Mouse (Mus musculus): Measurements from ENCODE around the gene Gm10337. TPM values are rescaled to one million over a fixed set of nuclear protein-coding genes. Genes with fewer than 3 reads are reported as not detected.

Gm10337 gene
- total RNA-seq (2015): not detected in 2 replicates
- total RNA-seq (2017): not detected in 2 replicates

- no peak for ATAC-seq (ENCODE audit: poor library complexity, severe bottlenecking)
Observed at GRCm38 (mm10) chr15:102503447-102503846, at the start of gene Gm10337. Gene Gm10337 (plus strand): TSS chr15:102503722.

- ATAC-seq (ENCODE audit: poor library complexity, severe bottlenecking): no peak
Observed at GRCm38 (mm10) chr15:102455993-102456392, 47.5 kb upstream of the Gm10337 start.

- peak; percentile 22 for ATAC-seq (ENCODE audit: poor library complexity, severe bottlenecking)
Observed at GRCm38 (mm10) chr15:102458050-102458736, 45.3 kb upstream of the Gm10337 start.

GRCm38 (mm10) chr15:102458904-102459317, 44.6 kb upstream of the Gm10337 start, which contains the start of gene Prr13:
Gene Prr13 (plus strand): TSS chr15:102459028.
- ATAC-seq (ENCODE audit: poor library complexity, severe bottlenecking): peak; percentile 85

GRCm38 (mm10) chr15:102459381-102459780, 44.1 kb upstream of the Gm10337 start:
- ATAC-seq (ENCODE audit: poor library complexity, severe bottlenecking): no peak

GRCm38 (mm10) chr15:102459847-102460246, 43.7 kb upstream of the Gm10337 start:
- no peak for ATAC-seq (ENCODE audit: poor library complexity, severe bottlenecking)

- ATAC-seq (ENCODE audit: poor library complexity, severe bottlenecking): no peak
Observed at GRCm38 (mm10) chr15:102460409-102460808, 43.1 kb upstream of the Gm10337 start.

GRCm38 (mm10) chr15:102460971-102461370, 42.6 kb upstream of the Gm10337 start:
- peak; percentile 43 for ATAC-seq (ENCODE audit: poor library complexity, severe bottlenecking)

GRCm38 (mm10) chr15:102461430-102462075, 42.0 kb upstream of the Gm10337 start:
- no peak for ATAC-seq (ENCODE audit: poor library complexity, severe bottlenecking)

GRCm38 (mm10) chr15:102463666-102464065, 39.9 kb upstream of the Gm10337 start:
- ATAC-seq (ENCODE audit: poor library complexity, severe bottlenecking): no peak

GRCm38 (mm10) chr15:102468675-102469370, 34.7 kb upstream of the Gm10337 start:
- ATAC-seq (ENCODE audit: poor library complexity, severe bottlenecking): no peak

GRCm38 (mm10) chr15:102470183-102470604, 33.3 kb upstream of the Gm10337 start, which contains the start of gene Pcbp2:
Gene Pcbp2 (plus strand): TSS chr15:102470539.
- peak; percentile 99 for ATAC-seq (ENCODE audit: poor library complexity, severe bottlenecking)

- peak; percentile 53 for ATAC-seq (ENCODE audit: poor library complexity, severe bottlenecking)
Observed at GRCm38 (mm10) chr15:102470605-102471294, 32.8 kb upstream of the Gm10337 start.

GRCm38 (mm10) chr15:102471295-102471645, 32.3 kb upstream of the Gm10337 start:
- no peak for ATAC-seq (ENCODE audit: poor library complexity, severe bottlenecking)

- no peak for ATAC-seq (ENCODE audit: poor library complexity, severe bottlenecking)
Observed at GRCm38 (mm10) chr15:102471727-102472126, 31.8 kb upstream of the Gm10337 start.

GRCm38 (mm10) chr15:102473246-102473645, 30.3 kb upstream of the Gm10337 start:
- ATAC-seq (ENCODE audit: poor library complexity, severe bottlenecking): no peak

- ATAC-seq (ENCODE audit: poor library complexity, severe bottlenecking): no peak
Observed at GRCm38 (mm10) chr15:102474520-102474919, 29.0 kb upstream of the Gm10337 start.

- ATAC-seq (ENCODE audit: poor library complexity, severe bottlenecking): no peak
Observed at GRCm38 (mm10) chr15:102483136-102483535, 20.4 kb upstream of the Gm10337 start.

GRCm38 (mm10) chr15:102485853-102486252, 17.7 kb upstream of the Gm10337 start:
- ATAC-seq (ENCODE audit: poor library complexity, severe bottlenecking): no peak

- ATAC-seq (ENCODE audit: poor library complexity, severe bottlenecking): no peak
Observed at GRCm38 (mm10) chr15:102487664-102488063, 15.9 kb upstream of the Gm10337 start.

- ATAC-seq (ENCODE audit: poor library complexity, severe bottlenecking): no peak
Observed at GRCm38 (mm10) chr15:102498322-102498721, 5.2 kb upstream of the Gm10337 start.

Data from megakaryocyte, adult 5-6 weeks (primary cell).